Mouse (Mus musculus) right cerebral cortex, postnatal 25 days (tissue): Measurements from ENCODE around the gene Wdr95.

Source experiments
- DNase-seq: peaks from one replicate; pipeline ENCODE4 v3.0.0; 2022

Gene Wdr95

DNA sequence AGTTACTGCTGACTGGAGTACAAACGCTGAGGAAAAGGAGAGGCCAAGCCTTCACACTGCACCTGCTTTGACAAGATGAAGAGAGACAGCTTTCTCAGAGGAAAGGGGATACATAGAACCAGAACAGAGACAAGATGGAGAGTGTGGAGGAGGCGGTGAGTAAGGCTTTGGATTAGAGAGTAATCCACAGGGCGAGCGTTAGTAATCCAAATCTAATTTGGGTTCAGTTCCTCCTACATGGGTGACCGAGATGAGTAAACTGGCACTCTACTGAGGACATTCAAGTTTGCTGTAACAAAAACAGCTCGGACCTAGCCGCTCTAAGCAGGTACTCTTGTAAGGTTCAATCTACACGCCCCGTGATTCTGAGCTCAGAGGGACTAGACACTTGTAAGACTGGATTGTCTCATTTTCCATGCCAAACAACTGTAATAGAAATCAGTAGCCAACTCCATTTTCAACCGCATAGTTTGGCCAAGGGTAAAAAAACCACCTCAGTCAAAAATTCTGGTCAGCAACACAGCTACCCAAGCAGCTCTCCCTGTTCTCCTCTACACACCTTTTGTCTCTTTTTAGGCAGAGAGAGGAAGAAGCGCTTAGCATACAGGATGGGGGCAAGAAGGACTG is 106.0 kb downstream of the Wdr95 start:
- no peak for DNase-seq

DNA sequence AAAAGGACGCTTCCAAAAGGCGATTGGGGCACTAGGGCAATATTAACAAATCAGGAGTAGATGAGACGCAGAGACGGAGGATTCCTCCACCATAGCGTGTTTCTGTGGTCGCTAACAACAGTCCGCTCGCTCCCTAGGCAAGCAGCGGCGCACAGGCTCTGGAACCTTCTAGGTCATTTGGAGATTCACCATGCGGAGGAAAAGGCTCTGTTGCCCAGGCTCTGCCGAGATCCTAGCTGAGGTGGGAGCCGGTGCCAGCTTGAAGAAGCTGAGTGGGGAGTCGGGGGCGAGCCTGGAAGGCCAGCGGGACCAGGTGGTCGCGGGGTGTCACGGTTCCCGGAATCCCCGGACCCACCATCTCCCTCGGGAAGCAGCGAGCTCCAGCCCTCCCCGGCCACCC is 107.1 kb downstream of the Wdr95 start:
- DNase-seq: no peak

DNA sequence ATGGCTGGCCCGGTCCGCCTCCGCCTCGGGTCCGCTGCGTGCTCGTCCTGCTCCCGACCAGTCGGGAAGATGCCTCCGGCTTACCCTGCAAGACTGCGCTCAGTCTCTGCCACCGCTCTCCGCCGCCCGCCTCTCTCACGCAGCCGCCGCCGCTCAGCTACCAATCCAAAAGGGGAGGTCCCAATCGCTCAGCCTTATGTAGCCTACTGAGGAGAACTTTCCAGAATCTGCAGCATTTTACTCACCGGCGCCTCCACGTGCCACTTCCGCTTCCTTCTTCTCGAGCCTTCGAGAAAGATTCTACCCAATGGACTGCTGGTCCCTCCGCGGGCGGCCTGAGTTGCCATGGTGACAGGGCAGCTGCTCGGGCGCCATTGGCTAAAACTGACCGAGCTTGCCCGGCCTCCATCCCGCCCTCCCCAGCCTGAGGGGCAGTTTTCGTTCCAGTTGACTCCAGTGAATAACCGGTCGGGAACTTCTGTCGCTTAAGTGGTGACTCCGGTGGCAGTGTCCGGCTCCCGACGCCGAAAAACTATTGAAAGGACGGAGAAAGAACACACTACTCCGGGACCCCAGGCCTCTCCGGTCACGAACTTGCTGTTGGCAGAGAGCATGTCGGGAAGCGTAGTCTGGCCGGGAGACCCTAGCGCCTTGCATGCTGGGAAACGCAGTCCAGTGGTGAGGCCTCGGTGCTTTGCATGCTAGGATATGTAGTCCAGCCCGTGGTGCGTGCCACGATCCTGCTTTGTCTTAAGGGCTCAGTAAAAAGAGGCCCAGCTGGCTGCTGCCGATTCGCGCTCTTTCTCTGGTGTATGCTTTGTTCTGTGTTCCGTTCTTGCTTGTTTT is 107.8 kb downstream of the Wdr95 start, which contains the start of gene Hsph1:
Hsph1 (minus strand) TSS at position 302 of the 846 bp plus-strand sequence.
- DNase-seq: peak; percentile 99

DNA sequence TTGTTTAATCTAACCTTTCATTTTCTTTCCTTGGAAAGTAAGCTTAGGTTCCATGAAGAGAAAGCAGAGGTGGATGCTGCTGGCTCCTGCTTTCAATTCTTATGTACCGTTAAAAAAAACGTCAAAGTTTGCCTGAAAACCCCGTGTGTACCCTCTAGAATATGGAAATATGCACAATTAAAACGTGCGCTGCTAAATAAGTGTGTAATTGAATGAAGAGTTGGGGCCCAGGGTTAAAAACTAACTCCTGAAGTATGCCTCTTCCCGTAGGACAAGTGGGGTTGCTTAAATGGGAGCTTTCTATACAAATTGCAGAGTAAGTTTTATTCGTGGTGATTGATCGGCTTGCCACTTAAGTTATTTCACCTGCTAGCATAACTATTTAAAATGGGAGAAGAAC is 108.8 kb downstream of the Wdr95 start:
- DNase-seq: no peak

DNA sequence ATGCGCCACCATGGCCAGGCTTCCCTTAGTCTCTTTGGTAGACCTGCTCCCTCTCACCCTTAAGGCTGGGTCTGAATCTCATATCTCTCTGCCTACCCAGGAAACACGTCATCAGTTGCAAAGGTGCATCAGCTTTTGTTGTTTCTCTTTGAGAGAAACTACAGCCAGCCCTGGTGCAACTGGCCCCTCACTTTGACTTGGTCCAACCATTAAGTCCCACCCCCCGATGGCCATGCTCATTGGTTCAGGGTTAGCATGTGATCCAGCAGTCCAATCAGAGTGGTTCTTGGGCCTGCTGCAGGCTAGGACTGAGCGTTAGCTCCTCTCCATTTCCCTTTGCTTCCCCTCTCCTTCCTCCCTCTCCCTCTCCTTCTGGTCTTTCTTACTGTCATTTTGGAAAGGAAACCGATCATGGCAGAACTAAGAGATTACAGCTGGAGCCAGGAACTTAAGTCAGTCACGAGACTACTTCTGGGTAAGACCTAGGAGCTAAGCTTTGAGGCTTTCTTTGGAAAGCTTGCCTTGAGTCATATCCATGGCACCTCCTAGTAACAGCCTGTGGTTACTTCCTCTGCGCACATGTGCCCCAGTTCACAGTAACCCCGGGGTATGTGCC is 112.9 kb downstream of the Wdr95 start:
- no peak for DNase-seq

DNA sequence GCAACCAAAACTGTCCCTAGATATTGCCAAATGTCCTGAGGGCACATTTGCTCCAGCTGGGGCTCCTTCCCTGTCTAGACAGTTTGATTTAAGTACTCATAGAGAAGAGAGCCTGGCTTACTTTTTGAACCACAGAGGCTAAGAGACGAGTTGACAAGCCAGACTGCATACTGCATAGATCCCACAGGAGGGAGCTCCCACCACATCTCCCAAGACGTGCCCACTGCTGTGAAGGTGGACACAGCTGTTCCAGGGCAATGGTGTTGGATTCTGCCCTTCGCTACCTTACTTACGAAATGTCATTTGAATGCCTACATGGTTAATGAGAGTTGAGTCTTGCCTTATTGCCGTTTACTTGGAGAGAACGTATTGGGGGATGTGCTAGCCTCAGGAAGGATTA is 113.9 kb downstream of the Wdr95 start:
- no peak for DNase-seq

DNA sequence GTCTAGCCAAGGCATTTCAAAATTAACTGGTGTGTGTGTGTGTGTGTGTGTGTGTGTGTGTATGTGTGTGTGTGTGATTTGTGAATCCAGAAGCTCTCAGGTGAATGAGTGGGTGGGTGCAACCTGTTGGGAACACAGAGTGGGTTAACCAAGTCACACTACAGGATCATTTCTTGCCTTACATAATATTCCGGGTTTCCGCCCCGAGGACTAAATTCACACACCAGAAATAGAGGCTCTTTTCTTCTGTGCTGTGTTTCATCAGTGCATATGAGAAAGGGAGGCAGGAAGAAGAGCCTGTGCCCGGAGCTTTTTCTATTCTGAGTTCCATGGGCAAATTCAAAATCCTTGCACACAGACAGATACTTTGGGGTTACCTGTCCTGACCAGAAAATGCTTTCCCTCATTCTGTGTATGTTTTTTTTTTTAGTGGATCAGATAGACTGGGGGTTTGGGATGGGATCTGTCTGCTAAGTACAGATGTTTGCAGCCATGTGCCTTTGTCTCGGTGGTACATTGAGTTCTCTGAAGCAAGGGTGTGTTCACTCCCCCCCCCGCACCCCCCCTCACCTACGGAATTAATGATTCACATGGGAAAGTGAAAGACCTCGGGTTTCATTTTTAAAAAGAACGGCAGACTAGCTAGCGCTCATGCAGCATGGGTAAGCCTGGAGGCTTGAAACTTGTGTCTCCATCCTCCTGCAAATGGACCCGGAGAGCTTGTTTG is 114.5 kb downstream of the Wdr95 start:
- DNase-seq: no peak

DNA sequence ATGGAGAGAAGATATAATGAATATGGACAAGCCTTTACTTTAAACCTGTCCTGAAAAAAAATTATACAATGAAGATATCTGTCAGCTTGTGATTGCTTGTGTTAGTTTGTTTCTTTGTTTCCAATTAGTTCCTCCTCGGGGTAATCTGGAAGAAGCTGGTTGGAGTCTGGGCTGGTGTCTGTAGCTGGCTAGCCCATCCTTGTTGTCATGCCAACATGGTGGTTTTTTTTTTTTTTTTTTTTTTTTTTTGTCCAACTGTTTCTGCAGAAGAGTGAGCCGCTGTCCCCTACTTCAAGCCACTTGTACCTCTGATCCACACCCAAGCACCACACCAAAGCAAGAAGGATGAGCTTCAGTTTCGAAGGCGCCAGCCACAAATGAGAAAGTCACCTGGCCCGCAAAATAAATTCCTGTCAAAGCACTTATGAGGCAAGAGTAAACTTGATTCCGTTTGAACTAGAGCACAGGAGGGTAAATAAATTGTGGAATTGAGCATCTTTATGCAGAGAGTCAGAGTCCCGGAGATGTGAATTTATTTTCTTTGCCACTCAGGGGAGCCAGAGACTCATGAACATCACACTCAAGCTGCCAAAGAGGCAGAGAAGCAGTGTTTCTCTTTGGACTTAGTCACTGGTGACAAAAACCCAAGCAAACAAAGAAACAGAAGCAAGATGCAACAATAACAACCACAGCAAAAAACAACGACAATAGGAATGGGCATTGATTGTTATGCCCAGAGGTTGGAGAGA is 119.1 kb downstream of the Wdr95 start:
- no peak for DNase-seq

DNA sequence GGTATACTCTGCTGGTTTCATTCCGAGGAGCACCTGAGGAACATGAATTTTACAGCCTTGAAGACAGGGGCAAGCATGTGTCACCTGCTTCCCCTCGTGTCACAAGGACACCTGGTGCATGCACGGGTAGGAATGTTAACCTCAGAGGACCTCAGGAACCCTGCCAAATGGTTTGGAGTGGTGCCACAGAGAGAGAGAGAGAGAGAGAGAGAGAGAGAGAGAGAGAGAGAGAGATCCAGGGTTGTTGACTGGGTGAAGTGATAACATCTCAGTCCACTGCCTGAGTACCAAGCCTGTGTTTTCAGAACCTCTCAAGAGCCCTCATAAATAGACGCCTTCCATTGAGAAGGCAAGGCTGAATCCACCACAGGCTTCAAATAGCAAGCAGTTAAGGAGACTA is 119.7 kb downstream of the Wdr95 start:
- no peak for DNase-seq

DNA sequence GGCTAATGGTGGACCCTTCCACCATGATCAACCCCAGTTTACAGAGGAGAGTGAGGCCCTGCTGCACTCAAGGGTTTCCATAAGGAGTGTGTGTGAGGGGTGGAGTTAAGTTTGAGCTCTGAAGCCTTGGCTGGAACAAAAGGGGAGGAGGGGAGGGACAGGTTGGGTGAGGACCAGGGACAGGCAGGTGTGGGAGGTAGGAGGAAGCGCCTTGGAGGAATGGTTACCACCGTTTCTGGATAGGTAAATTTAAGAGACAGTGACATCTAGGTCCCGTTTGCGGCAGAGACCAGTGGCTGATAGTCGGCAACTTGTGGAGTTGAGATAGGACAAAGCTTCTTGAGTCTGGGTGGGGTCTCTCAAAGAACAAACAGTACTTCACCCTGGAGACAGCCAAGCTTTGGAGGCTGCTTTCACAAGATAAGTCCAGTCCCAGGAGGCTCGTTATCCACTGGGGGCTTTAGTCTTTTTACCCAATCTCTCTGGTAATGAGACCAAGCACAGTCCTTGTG is 120.5 kb downstream of the Wdr95 start:
- no peak for DNase-seq

DNA sequence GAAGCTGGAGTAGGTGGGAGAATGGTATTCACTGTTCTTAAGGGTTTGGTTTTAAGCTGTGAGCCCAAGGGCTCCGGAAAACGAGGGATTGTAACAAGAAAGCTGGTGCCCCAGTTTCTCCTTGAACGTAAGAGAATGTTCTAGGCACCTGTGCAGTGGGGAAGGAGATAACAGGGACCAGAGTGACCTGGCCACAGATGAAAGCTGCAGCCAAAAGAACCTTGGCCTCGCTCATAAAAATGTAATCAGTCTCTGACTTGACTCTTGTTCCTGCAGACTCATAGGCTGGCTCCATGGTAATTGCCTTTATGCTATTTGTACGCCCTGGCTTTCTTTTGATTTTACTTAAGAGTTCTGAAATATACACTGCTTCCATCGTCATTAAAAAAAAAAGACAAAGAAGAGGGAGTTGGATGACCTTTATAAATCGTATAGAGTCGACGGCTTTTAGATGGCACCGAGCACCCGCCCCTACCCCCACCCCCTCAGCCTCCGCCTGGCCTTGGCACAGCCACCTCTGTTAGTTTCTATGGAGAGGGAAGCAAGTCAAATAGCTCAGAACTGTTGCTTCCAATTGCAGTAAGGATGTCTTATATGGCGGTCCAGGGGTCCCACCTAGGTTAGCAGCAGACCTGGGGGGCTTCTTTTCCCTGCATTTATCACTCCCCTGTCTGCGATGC is 121.2 kb downstream of the Wdr95 start:
- DNase-seq: no peak

DNA sequence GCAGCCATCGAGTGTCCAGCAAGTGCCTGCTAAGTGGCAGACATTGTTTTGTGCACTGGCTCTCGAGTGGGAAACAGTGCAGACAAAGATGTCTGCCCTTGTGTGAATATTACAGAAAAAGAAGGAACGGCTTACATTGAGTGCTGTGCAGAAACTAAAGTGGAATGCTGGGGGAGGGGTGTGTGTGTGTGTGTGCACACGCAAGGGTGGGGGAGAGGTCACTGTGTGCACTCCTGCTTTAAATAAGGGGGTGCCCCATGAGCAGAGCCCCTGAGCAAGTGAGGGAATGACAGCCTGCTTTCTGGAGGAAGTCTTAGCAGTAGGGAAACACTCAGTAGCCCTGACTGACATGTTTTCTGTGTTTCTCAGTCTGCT is 121.7 kb downstream of the Wdr95 start:
- DNase-seq: no peak

DNA sequence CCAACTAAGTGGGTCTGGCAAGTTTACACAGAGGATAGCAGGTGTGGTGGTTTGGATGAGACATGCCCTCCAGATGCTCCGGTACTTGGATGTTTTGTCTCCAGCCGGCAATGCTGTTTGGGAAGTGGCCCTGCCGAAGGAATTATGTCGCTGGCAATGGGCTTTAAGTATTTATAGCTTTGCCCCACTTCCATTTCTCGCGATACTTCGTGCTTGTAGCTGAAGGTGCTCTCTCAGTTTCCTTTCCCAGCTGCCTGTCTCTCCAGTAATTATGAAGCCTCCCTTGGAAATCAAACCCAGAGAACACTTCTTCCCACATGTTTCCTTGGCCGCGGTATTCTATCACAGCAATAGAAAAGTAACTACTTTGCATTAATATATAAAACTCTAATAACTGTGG is 127.2 kb downstream of the Wdr95 start:
- no peak for DNase-seq

DNA sequence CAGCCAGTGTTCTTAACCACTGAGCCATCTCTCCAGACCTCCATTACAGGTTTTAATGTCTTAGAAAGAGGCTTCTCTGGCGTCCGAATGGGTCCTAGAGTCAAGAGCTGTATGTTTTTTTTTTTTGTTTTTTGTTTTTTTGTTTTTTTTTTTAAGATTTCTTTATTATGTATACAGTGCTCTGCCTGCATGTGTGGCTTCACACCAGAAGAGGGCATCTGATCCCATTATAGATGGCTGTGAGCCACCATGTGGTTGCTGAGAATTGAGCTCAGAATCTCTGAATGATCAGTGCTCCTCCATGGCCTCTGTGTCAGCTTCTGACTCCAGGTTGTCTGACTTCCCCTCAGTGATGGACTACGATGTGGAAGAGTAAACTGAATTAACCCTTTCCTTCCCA is 129.5 kb downstream of the Wdr95 start:
- no peak for DNase-seq

DNA sequence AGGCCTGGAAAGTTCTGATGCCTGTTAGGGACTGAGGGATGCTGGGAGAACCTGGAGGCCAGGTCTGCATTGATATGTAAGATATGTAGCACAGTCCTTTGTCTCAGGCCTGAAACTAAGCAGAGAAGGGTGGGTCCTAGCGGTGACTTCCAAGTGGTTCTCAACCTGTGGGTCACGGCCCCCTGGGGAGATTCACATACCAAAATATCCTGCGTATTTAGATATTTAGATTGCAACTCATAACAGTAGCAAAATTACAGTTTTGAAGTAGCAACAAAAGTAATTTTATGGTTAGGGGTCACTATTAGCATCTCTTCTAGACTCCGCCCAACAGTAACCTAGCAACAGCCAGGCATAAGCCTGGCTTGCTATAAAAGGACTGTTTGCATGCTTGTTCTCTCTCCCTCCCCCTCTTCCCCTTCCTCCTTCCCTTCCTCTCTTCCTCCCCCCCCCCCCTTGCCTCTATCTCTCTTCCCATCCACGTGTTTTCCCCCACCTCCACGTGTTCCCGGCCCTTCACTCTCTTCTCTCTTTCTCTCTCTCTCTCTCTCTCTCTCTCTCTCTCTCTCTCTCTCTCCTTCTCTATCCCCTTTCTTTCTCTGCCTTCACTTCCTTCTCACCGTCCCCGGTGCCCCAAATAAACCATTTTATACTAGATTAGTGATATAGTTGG is 130.4 kb downstream of the Wdr95 start:
- no peak for DNase-seq

DNA sequence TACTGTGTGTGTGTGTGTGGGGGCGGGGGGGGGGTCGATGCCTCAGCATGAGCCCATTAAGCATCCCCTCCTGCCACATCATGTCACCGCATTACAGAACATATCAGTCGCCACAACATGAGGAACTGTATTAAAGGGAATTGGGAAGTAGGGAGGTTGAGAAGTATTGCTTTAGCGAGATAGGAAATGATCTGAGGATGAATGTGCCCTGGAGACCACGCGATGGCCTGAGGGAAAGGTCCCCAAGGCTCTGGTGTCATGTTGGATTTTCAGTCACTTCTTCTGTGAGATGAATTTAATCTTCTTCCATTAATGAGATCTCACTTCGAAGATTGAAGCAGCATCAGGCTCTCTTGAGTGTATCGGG is 130.9 kb downstream of the Wdr95 start:
- DNase-seq: no peak

DNA sequence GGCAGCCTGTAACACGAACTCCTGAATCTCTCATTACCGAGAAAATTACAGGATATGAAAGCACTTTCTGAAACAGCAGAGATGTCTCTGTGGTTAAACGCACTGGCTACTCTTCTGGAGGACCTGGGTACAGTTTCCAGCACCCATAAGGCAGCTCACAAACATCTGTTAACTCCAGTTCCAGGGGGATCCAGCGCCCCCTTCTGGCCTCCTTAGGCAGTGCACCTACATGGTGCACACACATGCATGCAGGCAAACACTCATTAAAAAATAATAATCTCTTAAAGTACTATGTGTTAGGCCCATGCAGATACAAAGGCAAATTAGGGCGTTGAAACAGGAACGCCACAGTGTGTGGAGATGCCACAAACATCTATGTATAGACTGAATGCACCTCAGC is 132.9 kb downstream of the Wdr95 start:
- DNase-seq: no peak
